In the genomic region with DNA sequence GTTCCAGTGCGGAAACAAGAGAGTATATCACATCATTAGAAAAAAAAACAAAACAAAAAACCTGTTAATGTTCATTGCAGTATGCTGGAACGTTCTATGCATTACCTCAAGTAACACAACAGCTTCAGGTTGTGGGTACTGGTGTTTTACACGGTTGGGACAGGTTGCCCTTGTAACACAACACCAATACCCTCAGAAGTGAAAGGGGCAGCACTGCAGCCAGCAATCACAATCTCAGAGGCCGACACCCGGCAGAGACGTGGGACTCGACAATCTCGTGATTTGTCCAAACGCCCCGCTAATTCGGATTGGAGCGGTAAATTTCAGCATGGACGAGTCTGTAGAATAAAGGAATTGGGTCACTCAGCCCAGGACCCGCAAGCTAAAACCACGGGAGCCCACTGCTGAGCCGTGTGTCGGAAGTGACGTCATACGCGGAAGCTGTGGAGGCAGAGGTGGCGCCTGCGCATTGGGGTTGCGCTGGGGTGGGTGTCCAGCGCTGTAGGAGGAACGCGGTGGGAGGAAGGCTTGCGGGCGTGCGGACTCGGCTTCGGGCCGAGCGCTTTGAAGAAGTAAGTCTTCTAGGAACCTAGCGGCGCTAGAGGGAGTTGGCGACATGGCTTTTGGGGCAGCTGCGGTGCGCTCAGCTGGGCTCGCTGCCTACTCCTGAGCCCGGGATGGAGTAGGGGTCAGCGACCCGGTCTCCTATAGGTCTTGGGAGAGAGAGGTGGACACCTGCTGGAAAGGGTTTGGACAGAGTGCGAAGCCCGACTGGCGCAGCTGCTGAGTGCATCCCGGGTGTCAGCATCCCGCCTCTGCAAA, we compare ENCODE assay signal across 8 mouse cellular contexts. TPM values are rescaled to one million over a fixed set of nuclear protein-coding genes. Genes with fewer than 3 reads are reported as not detected.
DNase-seq lines count a peak whose midpoint lies in the region; ATAC-seq and TF ChIP-seq lines count a peak whose summit lies in the region.

Gene Map3k13 (plus strand): TSS at position 472 of the 822 bp plus-strand sequence.

- WGBS in heart, embryonic 11.5 days (ENCODE audit: insufficient replicate concordance): 2% methylated on average over 47 of the region's 47 CpGs
- whole genome bisulfite sequencing in kidney, embryonic 16.5 days: 2% methylated on average over 47 of the region's 47 CpGs
- WGBS in liver, adult 2 months: 1% methylated on average over 47 of the region's 47 CpGs

- ATAC-seq in heart, embryonic 11.5 days (replicated peaks; ENCODE audit: insufficient number of reproducible peaks, low FRiP score, low TSS enrichment): peak; percentile 97
- peak; percentile 99 for ATAC-seq in kidney, embryonic 16.5 days (ENCODE audit: low FRiP score, low TSS enrichment)

- peak within 1 kb of the TSS; percentile 74 for H3K27ac ChIP-seq in bone marrow macrophage, adult 2 months (ENCODE audit: insufficient read depth, low read depth, low read length)
- H3K27ac ChIP-seq in embryonic fibroblast, embryonic 13.5 days (ENCODE audit: insufficient read depth, low read length): peak within 1 kb of the TSS; percentile 47; the same call in 1 of the 2 replicates
- H3K27ac ChIP-seq in heart, embryonic 11.5 days (ENCODE audit: low read depth, low read length): peak within 1 kb of the TSS; percentile 73
- H3K27ac ChIP-seq in kidney, embryonic 16.5 days (ENCODE audit: low read length): peak within 1 kb of the TSS; percentile 72
- peak within 1 kb of the TSS; percentile 83 for H3K27ac ChIP-seq in liver, adult 2 months (replicated peaks; ENCODE audit: insufficient read depth, low read depth, low read length)

- peak within 1 kb of the TSS; percentile 50 for H3ac ChIP-seq in myocyte (ENCODE audit: control insufficient read depth, insufficient read length)

- H3K4me1 ChIP-seq in bone marrow macrophage, adult 2 months (ENCODE audit: control insufficient read depth, insufficient read depth, low read length): peaks cover 7% of the 10 kb centered on the region
- H3K4me1 ChIP-seq in embryonic fibroblast, embryonic 13.5 days (ENCODE audit: control insufficient read depth, insufficient read depth, low read length): no peaks in the 10 kb centered on the region
- H3K4me1 ChIP-seq in heart, embryonic 11.5 days (ENCODE audit: control insufficient read depth, insufficient read depth, low read length): no peaks in the 10 kb centered on the region
- H3K4me1 ChIP-seq in kidney, embryonic 16.5 days (ENCODE audit: insufficient read depth, low read length): peaks cover 10% of the 10 kb centered on the region; the same call in 1 of the 2 replicates
- H3K4me1 ChIP-seq in liver, adult 2 months (ENCODE audit: control insufficient read depth, insufficient read depth, low read length): 0 out of 2 replicates have a peak, but pooled peaks cover 5% of the 10 kb centered on the region

- peak within 1 kb of the TSS; percentile 91 for H3K4me2 ChIP-seq in heart, embryonic 11.5 days
- peak within 1 kb of the TSS; percentile 95 for H3K4me2 ChIP-seq in kidney, embryonic 16.5 days (replicated peaks; ENCODE audit: low read depth, low read length)
- peak within 1 kb of the TSS; percentile 85 for H3K4me2 ChIP-seq in myocyte (ENCODE audit: low read depth)

- H3K36me3 ChIP-seq in heart, embryonic 11.5 days (ENCODE audit: control insufficient read depth, insufficient read depth, low read length): no peaks in the 10 kb centered on the region
- 0 out of 2 replicates have a peak, but pooled peaks cover under 1% of the 10 kb centered on the region for H3K36me3 ChIP-seq in kidney, embryonic 16.5 days (ENCODE audit: insufficient read depth, low read length)
- peaks cover 1% of the 10 kb centered on the region; the same call in 1 of the 2 replicates for H3K36me3 ChIP-seq in liver, adult 2 months (ENCODE audit: control insufficient read depth, insufficient read depth, low read length)
- H3K36me3 ChIP-seq in myocyte (ENCODE audit: control insufficient read depth, insufficient read depth): no peaks in the 10 kb centered on the region
- no peaks in the 10 kb centered on the region for H3K36me3 ChIP-seq in splenic B cell, adult 2 months (ENCODE audit: control insufficient read depth, insufficient read depth, low read length, poor library complexity, severe bottlenecking)

- TF ChIP-seq POLR2A in bone marrow macrophage, adult 2 months (IDR thresholded peaks at IDR 0.05; ENCODE audit: borderline replicate concordance, low read depth, low read length): no peak
- peak; percentile 92 for TF ChIP-seq POLR2A in embryonic fibroblast, embryonic 13.5 days (IDR thresholded peaks at IDR 0.05; ENCODE audit: low read depth, low read length)
- peak; percentile 80 for TF ChIP-seq POLR2A in liver, adult 2 months (IDR thresholded peaks at IDR 0.05; ENCODE audit: extremely low read depth, insufficient read depth, low read length)
- TF ChIP-seq POLR2A in myocyte (IDR thresholded peaks at IDR 0.05; ENCODE audit: insufficient read length, low read depth): peak; percentile 94

- 0 out of 2 replicates have a peak, but pooled peaks have one; percentile 5 for TF ChIP-seq CTCF in bone marrow macrophage, adult 2 months (IDR thresholded peaks at IDR 0.05; ENCODE audit: low read depth, low read length)
- no peak for TF ChIP-seq CTCF in embryonic fibroblast, embryonic 13.5 days (IDR thresholded peaks at IDR 0.05; ENCODE audit: borderline replicate concordance, insufficient read depth, low read length)
- no peak for TF ChIP-seq CTCF in liver, adult 2 months (IDR thresholded peaks at IDR 0.05; ENCODE audit: low read depth, low read length)

- H3K9ac ChIP-seq in heart, embryonic 11.5 days (ENCODE audit: low read depth, low read length): peak within 1 kb of the TSS; percentile 71
- peak within 1 kb of the TSS; percentile 82 for H3K9ac ChIP-seq in kidney, embryonic 16.5 days (replicated peaks; ENCODE audit: low read length)
- peak within 1 kb of the TSS; percentile 87 for H3K9ac ChIP-seq in liver, adult 2 months (ENCODE audit: low read depth, low read length)

- H3K79me2 ChIP-seq in liver, adult 2 months (ENCODE audit: control insufficient read depth, insufficient read depth, low read length): peaks cover 6% of the 10 kb centered on the region; the same call in 1 of the 2 replicates
- no peaks in the 10 kb centered on the region for H3K79me2 ChIP-seq in myocyte (ENCODE audit: control insufficient read depth, insufficient read depth)

- H3K9me3 ChIP-seq in heart, embryonic 11.5 days (replicated peaks; ENCODE audit: control insufficient read depth, low read length): no peaks in the 10 kb centered on the region
- H3K9me3 ChIP-seq in kidney, embryonic 16.5 days (ENCODE audit: low read length): 0 out of 2 replicates have a peak, but pooled peaks cover 3% of the 10 kb centered on the region

- H3K4me3 ChIP-seq in bone marrow macrophage, adult 2 months (ENCODE audit: insufficient read depth, low read length): peak within 1 kb of the TSS; percentile 78
- peak within 1 kb of the TSS; percentile 88 for H3K4me3 ChIP-seq in embryonic fibroblast, embryonic 13.5 days (ENCODE audit: insufficient read depth, low read length)
- peak within 1 kb of the TSS; percentile 70 for H3K4me3 ChIP-seq in heart, embryonic 11.5 days (ENCODE audit: low read depth, low read length)
- H3K4me3 ChIP-seq in kidney, embryonic 16.5 days (ENCODE audit: low read length): peak within 1 kb of the TSS; percentile 70
- peak within 1 kb of the TSS; percentile 89 for H3K4me3 ChIP-seq in liver, adult 2 months (ENCODE audit: insufficient read depth, low read depth, low read length)
- peak within 1 kb of the TSS; percentile 95 for H3K4me3 ChIP-seq in myocyte

- peak; percentile 98 for DNase-seq in A20 (ENCODE audit: low read depth, low spot score)
- peak; percentile 75 for DNase-seq in liver, adult 2 months (ENCODE audit: extremely low read depth, low read depth, low spot score)
- DNase-seq in splenic B cell, adult 2 months (ENCODE audit: low read depth, low spot score): peak; percentile 97

- no peaks in the 10 kb centered on the region for H3K27me3 ChIP-seq in heart, embryonic 11.5 days (ENCODE audit: control insufficient read depth, insufficient read depth, low read length)
- no peaks in the 10 kb centered on the region for H3K27me3 ChIP-seq in kidney, embryonic 16.5 days (ENCODE audit: insufficient read depth, low read length)
- H3K27me3 ChIP-seq in liver, adult 2 months (ENCODE audit: control insufficient read depth, insufficient read depth, low read length): no peaks in the 10 kb centered on the region
- H3K27me3 ChIP-seq in myocyte (ENCODE audit: control insufficient read depth, insufficient read depth, insufficient read length): no peaks in the 10 kb centered on the region
- H3K27me3 ChIP-seq in splenic B cell, adult 2 months (ENCODE audit: control insufficient read depth, insufficient read depth, low read length, poor library complexity, severe bottlenecking): no peaks in the 10 kb centered on the region

TF ChIP-seq in myocyte, 11 proteins besides CTCF, POLR2A, EP300 and RAD21:
- TF ChIP-seq POLR2AphosphoS2 (IDR thresholded peaks at IDR 0.05; ENCODE audit: insufficient read length, low read depth) (peak; percentile 87), MYOG (IDR thresholded peaks at IDR 0.05; ENCODE audit: control insufficient read depth in 1 of 3, insufficient read depth in 1 of 3, insufficient read length in 2 of 3, low read depth in 2 of 3) (peak in 1 of 3 experiments; percentile 28), MYOD1 (IDR thresholded peaks at IDR 0.05; ENCODE audit: control insufficient read depth in 1 of 3, insufficient read length in 2 of 3, low read depth in 2 of 3) (peak in 1 of 3 experiments; percentile 21), SRF (IDR thresholded peaks at IDR 0.05; ENCODE audit: control insufficient read depth, insufficient read length, low read depth) (no peak)

RNA-seq across cellular contexts. Expression of gene Map3k13, which starts in this region (rescaled TPM):
- 0.09 TPM in 1 of 2 replicates, not detected in the other for polyA plus RNA-seq in bone marrow macrophage, adult 2 months (2012; ENCODE audit: insufficient read depth, insufficient read length, missing spikeins)
- polyA plus RNA-seq in embryonic fibroblast, embryonic 13.5 days (2011; ENCODE audit: insufficient read length, low read depth, missing spikeins): 0.92 and 0.97 TPM in 2 replicates
- 0.79 and 1.1 TPM in 2 replicates for polyA plus RNA-seq in heart, embryonic 11.5 days (2014; fragmentation: Nextera tagmentation; extraction: Ambion mirVana)
- polyA plus RNA-seq in kidney, embryonic 16.5 days (2015; fragmentation: Nextera tagmentation; extraction: Ambion mirVana): 1.0 and 1.2 TPM in 2 replicates
- total RNA-seq in liver, adult 2 months (2014; rRNA removed): 7.0 and 8.8 TPM in 2 replicates
- polyA plus RNA-seq in liver, adult 2 months (2012; rRNA removed): 3.8 and 5.3 TPM in 2 replicates
- 0.31 TPM for polyA plus RNA-seq in myocyte (2012; fragmentation: generic; extraction: Trizol)

Comparison
In these comparisons a context has a peak if more than half of its experiments do, and no peak if none do; other contexts are left out.
1. Peak in every context shown above with its lines: DNase-seq, ATAC-seq, H3K4me3 ChIP-seq and H3K27ac ChIP-seq.